Mouse (Mus musculus): ENCODE measurements at regions not wholly inside any gene's neighbourhood (a gene's known extent, or its start where the extent isn't known, plus 50 kb on each side); places are given as distances from the start of the nearest gene placed in this dataset.

- Histone ChIP-seq H3K27me3 (ENCODE audit: control insufficient read depth, insufficient read depth, low read length) (peaks cover 80% of the 10 kb centered on the region), H3K4me2 (ENCODE audit: low read depth) (no peak overlapping the region)
Observed at GRCm38 (mm10) chr13:83733991-83734610, 230.3 kb downstream of the Mef2c start.

GRCm38 (mm10) chr13:83734656-83735055 is 230.8 kb downstream of the Mef2c start:
- H3K4me3 ChIP-seq (ENCODE audit: insufficient read depth in 1 of 2, low read depth in 2 of 2, low read length in 2 of 2), result no peak overlapping the region
- 13% methylated on average over 1 of the region's 1 CpGs for WGBS (ENCODE audit: insufficient replicate concordance)
- 0 out of 4 replicates have a peak, but pooled peaks cover 0 to 2% of the 10 kb centered on the region in 2 experiments for H3K4me1 ChIP-seq (replicated peaks; ENCODE audit: control insufficient read depth in 2 of 2, insufficient read depth in 2 of 2, low read length in 1 of 2)
- no peak for ATAC-seq (ENCODE audit: insufficient read depth)
- H3K4me2 ChIP-seq (ENCODE audit: low read depth), result no peak overlapping the region
- TF ChIP-seq CTCF (IDR thresholded peaks at IDR 0.05; ENCODE audit: low read depth) (no peak), EP300 (IDR thresholded peaks at IDR 0.05; ENCODE audit: low read depth) (no peak)
- no peak for DNase-seq (ENCODE audit: low read depth in 3 of 3, low spot score in 3 of 3)
- H3K27ac ChIP-seq, result no peak overlapping the region
- peaks cover 81% of the 10 kb centered on the region for H3K27me3 ChIP-seq (ENCODE audit: control insufficient read depth, insufficient read depth, low read length)
- no peaks in the 10 kb centered on the region for H3K36me3 ChIP-seq (replicated peaks; ENCODE audit: control insufficient read depth, insufficient read depth, low read depth)
- H3K9ac ChIP-seq (replicated peaks), result no peak overlapping the region
- no peaks in the 10 kb centered on the region for H3K9me3 ChIP-seq (ENCODE audit: control insufficient read depth, low read length)

More at GRCm38 (mm10) chr13:83733991-83734610, 230.3 kb downstream of the Mef2c start:
- TF ChIP-seq EP300 (IDR thresholded peaks at IDR 0.05; ENCODE audit: low read depth) (no peak), CTCF (IDR thresholded peaks at IDR 0.05; ENCODE audit: low read depth) (no peak)
- Histone ChIP-seq H3K9me3 (ENCODE audit: control insufficient read depth, low read length) (no peaks in the 10 kb centered on the region), H3K9ac (replicated peaks) (no peak overlapping the region), H3K36me3 (replicated peaks; ENCODE audit: control insufficient read depth, insufficient read depth, low read depth) (no peaks in the 10 kb centered on the region), H3K4me3 (ENCODE audit: insufficient read depth in 1 of 2, low read depth in 2 of 2, low read length in 2 of 2) (no peak overlapping the region), H3K27ac (no peak overlapping the region), H3K4me1 (replicated peaks; ENCODE audit: control insufficient read depth in 2 of 2, insufficient read depth in 2 of 2, low read length in 1 of 2) (0 out of 4 replicates have a peak, but pooled peaks cover 0 to 2% of the 10 kb centered on the region in 2 experiments)
- ATAC-seq (ENCODE audit: insufficient read depth) (no peak), DNase-seq (ENCODE audit: low read depth in 3 of 3, low spot score in 3 of 3) (no peak)
- 3% methylated on average over 1 of the region's 1 CpGs for WGBS (ENCODE audit: insufficient replicate concordance)

GRCm38 (mm10) chr13:83735101-83735500 is 231.3 kb downstream of the Mef2c start:
- peaks cover 81% of the 10 kb centered on the region for H3K27me3 ChIP-seq (ENCODE audit: control insufficient read depth, insufficient read depth, low read length)
- H3K4me3 ChIP-seq (ENCODE audit: insufficient read depth in 1 of 2, low read depth in 2 of 2, low read length in 2 of 2), result no peak overlapping the region
- H3K4me2 ChIP-seq (ENCODE audit: low read depth), result no peak overlapping the region
- DNase-seq (ENCODE audit: low read depth in 3 of 3, low spot score in 3 of 3), result no peak
- no peak for TF ChIP-seq EP300 (IDR thresholded peaks at IDR 0.05; ENCODE audit: low read depth)
- TF ChIP-seq CTCF (IDR thresholded peaks at IDR 0.05; ENCODE audit: low read depth), result no peak
- H3K27ac ChIP-seq, result no peak overlapping the region
- no peak overlapping the region for H3K9ac ChIP-seq (replicated peaks)
- H3K36me3 ChIP-seq (replicated peaks; ENCODE audit: control insufficient read depth, insufficient read depth, low read depth), result no peaks in the 10 kb centered on the region
- 31% methylated on average over 1 of the region's 1 CpGs for WGBS (ENCODE audit: insufficient replicate concordance)
- H3K4me1 ChIP-seq (replicated peaks; ENCODE audit: control insufficient read depth in 2 of 2, insufficient read depth in 2 of 2, low read length in 1 of 2), result 0 out of 4 replicates have a peak, but pooled peaks cover 0 to 2% of the 10 kb centered on the region in 2 experiments
- no peak for ATAC-seq (ENCODE audit: insufficient read depth)
- no peaks in the 10 kb centered on the region for H3K9me3 ChIP-seq (ENCODE audit: control insufficient read depth, low read length)

GRCm38 (mm10) chr13:83735631-83736475 is 232.0 kb downstream of the Mef2c start:
- no peaks in the 10 kb centered on the region for H3K9me3 ChIP-seq (ENCODE audit: control insufficient read depth, low read length)
- WGBS (ENCODE audit: insufficient replicate concordance), result 44% methylated on average over 10 of the region's 10 CpGs
- H3K9ac ChIP-seq (replicated peaks), result no peak overlapping the region
- TF ChIP-seq CTCF (IDR thresholded peaks at IDR 0.05; ENCODE audit: low read depth) (no peak), EP300 (IDR thresholded peaks at IDR 0.05; ENCODE audit: low read depth) (no peak)
- no peak overlapping the region for H3K4me3 ChIP-seq (ENCODE audit: insufficient read depth in 1 of 2, low read depth in 2 of 2, low read length in 2 of 2)
- H3K36me3 ChIP-seq (replicated peaks; ENCODE audit: control insufficient read depth, insufficient read depth, low read depth), result no peaks in the 10 kb centered on the region
- H3K4me1 ChIP-seq (replicated peaks; ENCODE audit: control insufficient read depth in 2 of 2, insufficient read depth in 2 of 2, low read length in 1 of 2), result 0 out of 4 replicates have a peak, but pooled peaks cover 0 to 2% of the 10 kb centered on the region in 2 experiments
- no peak for DNase-seq (ENCODE audit: low read depth in 3 of 3, low spot score in 3 of 3)
- no peak overlapping the region for H3K4me2 ChIP-seq (ENCODE audit: low read depth)
- no peak overlapping the region for H3K27ac ChIP-seq
- H3K27me3 ChIP-seq (ENCODE audit: control insufficient read depth, insufficient read depth, low read length), result peaks cover 80% of the 10 kb centered on the region
- ATAC-seq (ENCODE audit: insufficient read depth), result no peak

Measured in liver, embryonic 14.5 days (tissue).